Mouse (Mus musculus) bone marrow, adult 2 months (tissue): ENCODE data around the gene Vamp5. TPM values are rescaled to one million over a fixed set of nuclear protein-coding genes. Genes with fewer than 3 reads are reported as not detected.

Experiments used
- H3K27ac ChIP-seq: fragments of 200-500 bp; 2 replicates; pipeline ENCODE4 v1.5.1; 2012; ENCODE audit warnings: low read depth, mild to moderate bottlenecking, control low read depth, inconsistent platforms, low read length; ENCODE audit not compliant: control insufficient read depth, poor library complexity, insufficient read depth
- H3K4me1 ChIP-seq: fragments of 200-500 bp; 2 replicates; pipeline ENCODE4 v1.6.1; 2011; ENCODE audit warnings: low read length; ENCODE audit not compliant: control insufficient read depth, insufficient read depth
- H3K4me3 ChIP-seq: fragments of 200-500 bp; replicated peaks from 2 replicates; pipeline ENCODE3; 2011; ENCODE audit warnings: mild to moderate bottlenecking, low read depth, low read length, control low read depth; ENCODE audit not compliant: control insufficient read depth
- CTCF ChIP-seq: fragments of 200-500 bp; IDR thresholded peaks from 2 replicates; pipeline ENCODE4 v1.5.1; 2011; ENCODE audit warnings: low read length, control low read depth; ENCODE audit not compliant: control insufficient read depth, insufficient read depth
- POLR2A ChIP-seq: fragments of 200-500 bp; IDR thresholded peaks from 2 replicates; pipeline ENCODE4 v1.6.1; 2011; ENCODE audit warnings: low read depth, mild to moderate bottlenecking, control low read depth, low read length, borderline replicate concordance; ENCODE audit not compliant: control insufficient read depth
- WGBS: fragments of 180-500 bp; shearing (Covaris S2); methylation state at CpG from one replicate; pipeline ENCODE4 v1.1.7; 2018; 5-methylcytosine and 5-hydroxymethylcytosine counted together
- polyA plus RNA-seq: library from polyadenylated mRNA; stranded (reverse); fragments of >200 nt; gene quantifications from 2 replicates; pipeline ENCODE4 v1.2.4, GENCODE M21; 2011; ENCODE audit warnings: low replicate concordance; ENCODE audit not compliant: missing spikeins, insufficient read depth, insufficient read length

The Vamp5 gene
- polyA plus RNA-seq, 1 experiment = 96.2 TPM

- no peak for TF ChIP-seq CTCF
- no peak for TF ChIP-seq POLR2A
- 75% methylated on average over 10 of the region's 10 CpGs for WGBS
- no peak overlapping the region for H3K27ac ChIP-seq
- H3K4me3 ChIP-seq = no peak overlapping the region
- H3K4me1 ChIP-seq = peaks cover 2% of the 10 kb centered on the region
Measured at GRCm38 (mm10) chr6:72396837-72397251, 16.6 kb upstream of the Vamp5 start.

- TF ChIP-seq CTCF = no peak
- no peak for TF ChIP-seq POLR2A
- Histone ChIP-seq H3K27ac (no peak overlapping the region), H3K4me1 (peaks cover 6% of the 10 kb centered on the region), H3K4me3 (no peak overlapping the region)
- WGBS = 87% methylated on average over 5 of the region's 5 CpGs
Measured at GRCm38 (mm10) chr6:72392341-72392740, 12.1 kb upstream of the Vamp5 start.

- Histone ChIP-seq H3K4me1 (peaks cover 6% of the 10 kb centered on the region), H3K27ac (peak overlapping the region; percentile 99), H3K4me3 (peak overlapping the region; percentile 93)
- TF ChIP-seq POLR2A = no peak
- no peak for TF ChIP-seq CTCF
- WGBS = 18% methylated on average over 12 of the region's 12 CpGs
Measured at GRCm38 (mm10) chr6:72390795-72391521, 10.7 kb upstream of the Vamp5 start.

- H3K4me1 ChIP-seq = peaks cover 6% of the 10 kb centered on the region
- TF ChIP-seq CTCF (peak; percentile 17; the same call in 1 of the 2 replicates), POLR2A (peak; percentile 81)
- peak within 1 kb of the TSS; percentile 99 for H3K27ac ChIP-seq
- H3K4me3 ChIP-seq = peak within 1 kb of the TSS; percentile 93
- WGBS = under 1% methylated on average over 33 of the region's 33 CpGs
Measured at GRCm38 (mm10) chr6:72389941-72390771, 9.9 kb upstream of the Vamp5 start, which contains the start of gene Vamp8. TSS of gene Vamp8 (minus strand) at chr6:72390703.

GRCm38 (mm10) chr6:72389471-72389940, 9.2 kb upstream of the Vamp5 start:
- WGBS = under 1% methylated on average over 13 of the region's 13 CpGs
- TF ChIP-seq POLR2A (no peak; the same call in 1 of the 2 replicates), CTCF (no peak)
- H3K4me1 ChIP-seq = peaks cover 6% of the 10 kb centered on the region
- peak overlapping the region; percentile 99 for H3K27ac ChIP-seq
- H3K4me3 ChIP-seq = peak overlapping the region; percentile 93

- Histone ChIP-seq H3K4me1 (peaks cover 4% of the 10 kb centered on the region), H3K27ac (peak overlapping the region; percentile 99), H3K4me3 (peak overlapping the region; percentile 93)
- TF ChIP-seq POLR2A (no peak), CTCF (no peak)
- WGBS = 39% methylated on average over 6 of the region's 6 CpGs
Measured at GRCm38 (mm10) chr6:72388791-72389329, 8.6 kb upstream of the Vamp5 start.

GRCm38 (mm10) chr6:72388266-72388665, 8.0 kb upstream of the Vamp5 start:
- TF ChIP-seq CTCF = no peak
- peak overlapping the region; percentile 99; the same call in 1 of the 2 replicates for H3K27ac ChIP-seq
- WGBS = 52% methylated on average over 10 of the region's 10 CpGs
- H3K4me3 ChIP-seq = peak overlapping the region; percentile 15
- peaks cover 4% of the 10 kb centered on the region for H3K4me1 ChIP-seq

- no peak overlapping the region for H3K4me3 ChIP-seq
- H3K27ac ChIP-seq = 0 out of 2 replicates have a peak overlapping the region, but pooled peaks have one; percentile 99
- H3K4me1 ChIP-seq = peaks cover 4% of the 10 kb centered on the region
- TF ChIP-seq POLR2A (no peak), CTCF (no peak)
- 82% methylated on average over 3 of the region's 3 CpGs for WGBS
Measured at GRCm38 (mm10) chr6:72387816-72388215, 7.5 kb upstream of the Vamp5 start.

- Histone ChIP-seq H3K4me1 (peaks cover 4% of the 10 kb centered on the region), H3K4me3 (no peak overlapping the region), H3K27ac (no peak overlapping the region)
- TF ChIP-seq CTCF (no peak), POLR2A (no peak)
- 80% methylated on average over 2 of the region's 2 CpGs for WGBS
Measured at GRCm38 (mm10) chr6:72386561-72386960, 6.3 kb upstream of the Vamp5 start.
